Mouse (Mus musculus): ENCODE measurements around the gene Zfp512b.
A peak's percentile ranks its signal among the peaks of the same experiment; 100 is the strongest.

Gene Zfp512b

GRCm38 (mm10) chr2:181592231-181593041, at the start of gene Zfp512b:
TSS of gene Zfp512b (minus strand) at chr2:181592803.
- peak; percentile 54 to 62 for DNase-seq (ENCODE audit: low spot score in 2 of 2)

GRCm38 (mm10) chr2:181635865-181636264, 43.3 kb upstream of the Zfp512b start:
- DNase-seq (ENCODE audit: low spot score in 2 of 2): no peak

GRCm38 (mm10) chr2:181632624-181633023, 40.0 kb upstream of the Zfp512b start:
- DNase-seq (ENCODE audit: low spot score in 2 of 2): no peak

- no peak for DNase-seq (ENCODE audit: low spot score in 2 of 2)
Observed at GRCm38 (mm10) chr2:181628471-181628870, 35.9 kb upstream of the Zfp512b start.

GRCm38 (mm10) chr2:181623401-181623800, 30.8 kb upstream of the Zfp512b start:
- no peak for DNase-seq (ENCODE audit: low spot score in 2 of 2)

GRCm38 (mm10) chr2:181618761-181619495, 26.3 kb upstream of the Zfp512b start:
- no peak for DNase-seq (ENCODE audit: low spot score in 2 of 2)

- DNase-seq (ENCODE audit: low spot score in 2 of 2): no peak
Observed at GRCm38 (mm10) chr2:181602367-181602766, 9.8 kb upstream of the Zfp512b start.

- DNase-seq (ENCODE audit: low spot score in 2 of 2): no peak
Observed at GRCm38 (mm10) chr2:181601751-181602145, 9.1 kb upstream of the Zfp512b start.

GRCm38 (mm10) chr2:181600828-181601750, 8.5 kb upstream of the Zfp512b start:
- DNase-seq (ENCODE audit: low spot score in 2 of 2): peak; percentile 96 to 97

- DNase-seq (ENCODE audit: low spot score in 2 of 2): no peak
Observed at GRCm38 (mm10) chr2:181600226-181600758, 7.7 kb upstream of the Zfp512b start.

GRCm38 (mm10) chr2:181598454-181599351, 6.1 kb upstream of the Zfp512b start, which contains the start of gene Samd10:
TSS of gene Samd10 (minus strand) at chr2:181599212.
- peak in 1 of 2 experiments; percentile 51 for DNase-seq (ENCODE audit: low spot score in 2 of 2)

- DNase-seq (ENCODE audit: low spot score in 2 of 2): no peak
Observed at GRCm38 (mm10) chr2:181597378-181598061, 4.9 kb upstream of the Zfp512b start.

- peak in 1 of 2 experiments; percentile 6 for DNase-seq (ENCODE audit: low spot score in 2 of 2)
Observed at GRCm38 (mm10) chr2:181596221-181596960, 3.8 kb upstream of the Zfp512b start.

- DNase-seq (ENCODE audit: low spot score in 2 of 2): peak; percentile 9 to 12
Observed at GRCm38 (mm10) chr2:181594946-181595696, 2.5 kb upstream of the Zfp512b start.

- no peak for DNase-seq (ENCODE audit: low spot score in 2 of 2)
Observed at GRCm38 (mm10) chr2:181593937-181594336, 1.3 kb upstream of the Zfp512b start.

- no peak for DNase-seq (ENCODE audit: low spot score in 2 of 2)
Observed at GRCm38 (mm10) chr2:181593042-181593421, 429 bp upstream of the Zfp512b start.

- DNase-seq (ENCODE audit: low spot score in 2 of 2): peak in 1 of 2 experiments; percentile 13
Observed at GRCm38 (mm10) chr2:181591528-181592085, 996 bp downstream of the Zfp512b start, which contains the start of gene Prpf6. TSS of gene Prpf6 (plus strand) at chr2:181591868.

- no peak for DNase-seq (ENCODE audit: low spot score in 2 of 2)
Observed at GRCm38 (mm10) chr2:181590471-181590870, 2.1 kb downstream of the Zfp512b start.
